Mouse (Mus musculus) heart, adult 18-20 months (tissue): ENCODE measurements around the gene 1110002E22Rik. TPM values are rescaled to one million over a fixed set of nuclear protein-coding genes. Genes with fewer than 3 reads are reported as not detected.

Source experiments
- DNase-seq, 2 experiments: peaks; one replicate each; pipeline ENCODE4 v3.0.0; 2021 to 2022; ENCODE audit warnings: mixed read lengths in 1 of 2
- total RNA-seq, 2 experiments: library from RNA; stranded (reverse); gene quantifications; 2 replicates each; pipeline ENCODE4 v1.2.3; 2021

Gene 1110002E22Rik
- total RNA-seq, 2 experiments from 2014 or later: 37.3 to 51.9 TPM

DNA sequence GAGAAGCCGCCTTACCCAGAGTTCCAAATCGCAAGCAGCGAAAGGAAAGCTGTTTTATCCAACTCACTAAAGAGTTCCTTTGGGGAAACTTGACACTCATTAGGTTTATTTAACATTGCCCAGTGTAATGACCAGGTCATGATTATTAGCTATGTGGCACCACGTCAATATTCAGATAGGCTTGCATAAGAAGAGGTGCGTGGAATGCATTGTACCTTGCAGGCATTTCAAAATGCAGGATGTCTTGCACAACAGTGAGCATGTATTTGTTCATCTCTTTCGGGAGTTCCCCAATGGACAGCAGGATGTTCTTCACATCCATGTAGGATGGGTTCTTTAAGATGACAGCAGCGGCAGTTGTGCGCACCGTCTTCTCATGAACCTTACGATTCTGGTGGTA lies 42.0 kb downstream of the 1110002E22Rik start:
- DNase-seq: no peak

- no peak for DNase-seq
Observed at GRCm38 (mm10) chr3:138110910-138111782, 46.3 kb downstream of the 1110002E22Rik start.

DNA sequence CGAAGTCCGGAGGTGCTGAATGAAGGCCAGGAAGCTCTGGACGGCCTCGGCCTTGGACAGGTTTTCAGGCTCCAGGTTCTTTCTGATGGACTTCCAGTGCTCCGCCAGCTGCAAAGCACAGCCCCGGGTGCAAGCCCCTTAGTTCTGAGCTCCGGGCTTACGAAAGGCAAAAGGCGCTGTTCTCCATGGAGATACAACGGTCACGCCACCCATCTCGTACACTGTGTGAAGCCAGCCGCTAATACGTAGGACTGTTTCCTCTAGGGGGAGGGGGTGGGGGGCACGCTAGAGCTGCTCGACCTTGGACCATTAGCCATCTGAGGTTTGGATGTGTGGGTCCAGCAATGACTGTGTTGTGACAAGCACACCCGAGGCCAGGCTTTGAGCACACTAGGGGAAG lies 49.3 kb downstream of the 1110002E22Rik start:
- DNase-seq: no peak

- peak; percentile 73 to 79 for DNase-seq
Observed at GRCm38 (mm10) chr3:138116871-138117270, 52.0 kb downstream of the 1110002E22Rik start.

DNA sequence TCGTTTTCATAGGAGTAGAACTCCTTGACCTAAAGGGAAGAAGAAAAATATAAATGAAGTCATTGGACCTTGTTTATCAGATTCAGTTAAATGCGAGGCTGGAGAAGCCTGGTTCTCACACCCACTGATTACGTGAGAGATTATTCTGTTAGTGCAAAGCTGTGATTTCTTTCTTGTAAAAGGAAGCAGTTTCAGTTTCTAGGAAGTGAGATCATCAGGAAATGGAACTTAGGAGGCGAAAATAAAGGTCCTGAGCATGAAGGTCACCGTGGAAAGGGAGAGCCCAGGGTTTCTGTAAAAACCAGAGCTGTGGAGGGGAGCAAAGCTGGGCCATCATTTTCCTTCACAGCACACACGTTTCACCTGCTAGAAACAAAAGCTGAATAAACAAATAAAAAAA lies 53.5 kb downstream of the 1110002E22Rik start:
- DNase-seq: no peak

DNA sequence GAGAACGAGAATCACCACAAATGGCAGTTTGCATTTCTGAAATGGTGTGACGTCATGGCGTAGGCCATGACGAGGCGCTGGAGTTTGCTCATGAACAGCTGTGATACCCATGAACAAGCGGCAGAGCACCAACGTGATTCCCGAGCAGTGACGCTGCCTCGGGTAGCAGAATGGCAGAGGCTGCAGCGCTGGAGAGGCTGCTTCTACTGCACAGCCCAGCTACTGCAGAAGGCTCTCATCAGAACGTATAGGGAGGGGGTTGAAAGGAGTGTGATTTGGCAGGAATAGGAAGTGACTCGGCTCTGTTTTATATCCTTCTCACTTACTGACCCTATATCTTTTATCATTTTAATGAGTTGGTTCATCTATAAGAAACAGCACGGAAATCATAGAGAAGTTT lies 54.0 kb downstream of the 1110002E22Rik start:
- DNase-seq: peak in 1 of 2 experiments; percentile 24

- DNase-seq: peak; percentile 18 to 46
Observed at GRCm38 (mm10) chr3:138119444-138120105, 54.7 kb downstream of the 1110002E22Rik start.

- DNase-seq: no peak
Observed at GRCm38 (mm10) chr3:138121461-138121860, 56.6 kb downstream of the 1110002E22Rik start.

DNA sequence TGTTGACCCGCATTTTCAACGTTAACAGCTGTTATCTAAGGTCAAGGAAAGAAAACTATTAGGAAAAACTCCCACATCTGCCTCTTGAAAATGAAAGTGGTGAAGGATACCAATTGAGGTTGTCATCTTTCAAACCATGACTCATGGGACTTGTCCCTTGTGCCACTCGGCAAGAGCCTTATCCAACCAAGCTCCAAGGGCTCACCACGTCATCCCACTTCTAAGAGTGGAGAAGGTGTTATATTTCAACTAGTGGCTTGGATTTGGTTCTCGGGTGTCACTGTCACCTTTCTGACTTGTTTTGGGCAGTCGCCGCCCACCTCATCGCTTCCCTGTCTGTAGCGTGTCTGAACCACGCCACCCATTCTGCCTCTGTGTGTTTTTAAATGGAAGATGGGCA lies 59.0 kb downstream of the 1110002E22Rik start:
- no peak for DNase-seq

- no peak for DNase-seq
Observed at GRCm38 (mm10) chr3:138129110-138129509, 64.3 kb downstream of the 1110002E22Rik start.

DNA sequence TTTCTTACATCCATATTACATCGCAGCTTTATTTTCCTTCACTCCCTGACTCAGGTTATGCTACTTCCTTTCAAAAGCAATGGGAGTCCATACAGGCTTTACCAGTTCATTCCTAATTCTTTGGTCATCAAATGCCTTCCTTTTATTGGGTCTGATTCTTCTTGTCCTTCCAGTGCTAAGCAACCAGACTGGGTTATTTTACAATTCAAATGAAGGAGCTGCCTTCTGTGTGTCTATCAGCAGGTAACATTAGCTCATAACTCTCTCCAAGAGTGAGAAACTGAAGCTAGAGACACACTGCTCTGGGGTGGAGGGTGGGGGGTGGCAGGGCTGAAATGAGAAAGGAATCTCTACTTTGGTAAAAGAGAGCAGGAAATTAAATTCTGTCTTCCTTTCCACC lies 65.8 kb downstream of the 1110002E22Rik start:
- no peak for DNase-seq

Other genes starting within 250 kb of the 1110002E22Rik start
- gene H2afz, start 200.6 kb upstream of the 1110002E22Rik start, total RNA-seq: 10 to 100 TPM; 61.7 to 65.4 TPM
- gene Dnajb14, start 197.4 kb upstream of the 1110002E22Rik start, total RNA-seq: 10 to 100 TPM; 11.5 to 12.4 TPM
- gene Lamtor3, start 146.5 kb upstream of the 1110002E22Rik start, total RNA-seq: 10 to 100 TPM; 93.5 to 93.8 TPM
- gene Dapp1, start 83.5 kb upstream of the 1110002E22Rik start, total RNA-seq: 1 to 10 TPM; 5.4 to 9.7 TPM
- gene Gm5105, start 2.3 kb downstream of the 1110002E22Rik start, total RNA-seq: 1 to 10 TPM; 1.1 to 1.2 TPM
- gene Trmt10a, start 78.4 kb downstream of the 1110002E22Rik start, total RNA-seq: 1 to 10 TPM; 1.9 to 2.0 TPM
- 1 to 10 TPM; 7.3 to 7.8 TPM for gene Mttp, start 79.9 kb downstream of the 1110002E22Rik start, total RNA-seq
- gene 4930579F01Rik, start 128.8 kb downstream of the 1110002E22Rik start, total RNA-seq: not detected
- gene Adh7, start 152.7 kb downstream of the 1110002E22Rik start, total RNA-seq: under 1 TPM; 0.45 to 0.93 TPM
- 10 to 100 TPM; 31.3 to 42.9 TPM for gene Adh1, start 195.9 kb downstream of the 1110002E22Rik start, total RNA-seq
- not detected for gene Adh6a, start 248.2 kb downstream of the 1110002E22Rik start, total RNA-seq